9 mouse cellular contexts compared by ENCODE assay signal in genomic region chr9:7050588-7050987, GRCm38 (mm10).
DNase-seq lines count a peak whose midpoint lies in the region; ATAC-seq and TF ChIP-seq lines count a peak whose summit lies in the region.
"Had no signal": no experiment of that assay in that cellular context is flagged by ENCODE, and none has a peak within 500 bp of the region (broad histone marks: within the 10 kb centered on the region; RNA-seq: fewer than 3 reads in every experiment).

No protein-coding gene starts in this region.

- TF ChIP-seq CTCF in layer of hippocampus, adult 2 months (conservative IDR thresholded peaks at IDR 0.05), result peak; percentile 69

- no peak overlapping the region for H3K27ac ChIP-seq in layer of hippocampus, adult 2 months
- H3K27ac ChIP-seq: lung, embryonic 15.5 days had no signal

- H3K27me3 ChIP-seq in splenic B cell, adult 2 months (ENCODE audit: control insufficient read depth, insufficient read depth, low read length, poor library complexity, severe bottlenecking), result no peaks in the 10 kb centered on the region
- H3K27me3 ChIP-seq: lung, embryonic 15.5 days had no signal

- no peaks in the 10 kb centered on the region for H3K36me3 ChIP-seq in splenic B cell, adult 2 months (ENCODE audit: control insufficient read depth, insufficient read depth, low read length, poor library complexity, severe bottlenecking)
- H3K36me3 ChIP-seq: lung, embryonic 15.5 days had no signal

- ATAC-seq in CD4-positive, CD25-positive, alpha-beta regulatory T cell, adult 4 months, result no peak

- DNase-seq in CD4-positive, CD25-positive, alpha-beta regulatory T cell, adult 2 months (ENCODE audit: low read depth, low spot score), result peak; percentile 44
- DNase-seq in layer of hippocampus, adult 2 months (ENCODE audit: low spot score in 2 of 2), result peak in 1 of 2 experiments; percentile 13
- no peak for DNase-seq in layer of hippocampus, postnatal 36 days
- peak; percentile 28 to 52 for DNase-seq in adrenal gland, postnatal 36 days
- peak; percentile 31 for DNase-seq in kidney, adult 9 months
- peak; percentile 38 for DNase-seq in splenic B cell, adult 2 months (ENCODE audit: low read depth, low spot score)
- DNase-seq in ovary, postnatal 14 days (ENCODE audit: low spot score), result no peak

- no peak overlapping the region for H3K4me3 ChIP-seq in layer of hippocampus, adult 2 months
- H3K4me3 ChIP-seq: lung, embryonic 15.5 days had no signal

Comparison
In these comparisons a context has a peak if more than half of its experiments do, and no peak if none do; other contexts are left out.
1. DNase-seq: peak in CD4-positive, CD25-positive, alpha-beta regulatory T cell, adult 2 months (single experiment), adrenal gland, postnatal 36 days (2 of 2), kidney, adult 9 months (single experiment) and splenic B cell, adult 2 months (single experiment); none in layer of hippocampus, postnatal 36 days (0 of 2) and ovary, postnatal 14 days (single experiment).